Mouse (Mus musculus) brain, embryonic 14.5 days (tissue): ENCODE results near the gene Pik3r3.

Source experiments
- CTCF ChIP-seq: fragments of 200-500 bp; IDR thresholded peaks from 2 replicates; pipeline ENCODE4 v1.5.1; 2012; ENCODE audit warnings: inconsistent platforms, mild to moderate bottlenecking, moderate library complexity, borderline replicate concordance; ENCODE audit not compliant: insufficient read depth, insufficient read length; ENCODE audit errors: extremely low read depth
- POLR2A ChIP-seq: fragments of 200-500 bp; IDR thresholded peaks from 2 replicates; pipeline ENCODE4 v1.6.1; 2012; ENCODE audit warnings: mild to moderate bottlenecking, inconsistent platforms, borderline replicate concordance; ENCODE audit not compliant: poor library complexity, insufficient read depth, insufficient read length, severe bottlenecking; ENCODE audit errors: extremely low read depth

- TF ChIP-seq CTCF (no peak), POLR2A (no peak)
These were observed 96.2 kb downstream of the Pik3r3 start for GRCm38 (mm10) chr4:116317575-116317974.
